8 mouse cellular contexts compared by ENCODE assay signal in the genomic region with DNA sequence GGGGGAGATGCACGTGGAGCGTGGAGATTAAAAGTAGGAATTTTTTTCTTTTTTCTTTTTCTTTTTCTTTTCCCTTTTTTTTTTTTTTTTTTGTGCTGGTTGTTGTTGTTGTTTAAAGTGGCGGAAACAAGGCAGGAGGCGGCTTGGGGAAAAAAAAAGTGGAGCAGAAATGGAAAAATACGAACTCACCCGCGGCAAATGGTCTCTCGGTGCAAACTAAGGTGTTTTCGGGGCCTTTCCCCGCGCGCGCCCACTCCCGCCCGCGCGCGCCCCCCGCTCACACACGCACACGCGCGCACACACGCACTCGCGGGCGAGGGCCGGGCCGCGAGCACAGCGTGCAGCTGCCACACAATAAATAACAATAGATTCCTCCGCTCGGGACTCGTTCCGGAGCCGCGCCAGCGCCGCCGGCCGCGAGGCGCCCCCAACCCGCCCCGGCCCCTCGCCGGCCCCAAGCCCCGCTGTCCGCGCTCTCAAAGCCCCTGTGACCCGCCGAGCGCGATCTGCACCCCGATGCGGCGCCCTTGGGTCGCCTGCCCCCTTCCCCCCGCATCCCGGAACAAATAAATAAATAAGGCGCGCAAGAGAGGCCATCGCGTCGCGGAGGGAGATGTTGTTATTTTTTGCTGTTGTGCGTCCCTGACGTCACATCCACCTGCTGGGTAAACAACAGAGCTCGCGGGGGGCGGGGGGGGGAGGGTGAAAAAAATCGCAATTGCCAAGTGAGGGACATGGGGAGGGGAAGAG. TPM values are rescaled to one million over a fixed set of nuclear protein-coding genes. Genes with fewer than 3 reads are reported as not detected.
DNase-seq lines count a peak whose midpoint lies in the region; ATAC-seq and TF ChIP-seq lines count a peak whose summit lies in the region.

A gene (minus strand): TSS at position 363 of the 750 bp plus-strand sequence.

- no peaks in the 10 kb centered on the region; a peak in 1 of 4 replicates for H3K4me1 ChIP-seq in MEL (ENCODE audit: control insufficient read depth in 1 of 2, insufficient read depth in 2 of 2, low read length in 2 of 2)
- peaks cover 31% of the 10 kb centered on the region for H3K4me1 ChIP-seq in hindbrain, embryonic 10.5 days (replicated peaks)
- peaks cover 11% of the 10 kb centered on the region for H3K4me1 ChIP-seq in lung, embryonic 16.5 days (replicated peaks; ENCODE audit: control insufficient read depth, insufficient read depth, low read length)
- H3K4me1 ChIP-seq in thymus, adult 2 months (replicated peaks; ENCODE audit: control insufficient read depth, insufficient read depth, low read length): peaks cover 3% of the 10 kb centered on the region; the same call in 1 of the 2 replicates

- ATAC-seq in lung, embryonic 16.5 days (ENCODE audit: low read depth): peak; percentile 34; the same call in 1 of the 2 replicates

- H3K36me3 ChIP-seq in MEL (ENCODE audit: control insufficient read depth in 1 of 2, insufficient read depth in 2 of 2, low read length in 2 of 2): no peaks in the 10 kb centered on the region
- peaks cover 11% of the 10 kb centered on the region for H3K36me3 ChIP-seq in hindbrain, embryonic 10.5 days
- H3K36me3 ChIP-seq in lung, embryonic 16.5 days (ENCODE audit: control insufficient read depth, insufficient read depth, low read length): peaks cover 6% of the 10 kb centered on the region; the same call in 1 of the 2 replicates
- no peaks in the 10 kb centered on the region for H3K36me3 ChIP-seq in thymus, adult 2 months (ENCODE audit: control insufficient read depth, insufficient read depth, low read length)

- under 1% methylated on average over 72 of the region's 72 CpGs for WGBS in hindbrain, embryonic 10.5 days
- under 1% methylated on average over 71 of the region's 72 CpGs for WGBS in lung, embryonic 16.5 days
- 1% methylated on average over 72 of the region's 72 CpGs for WGBS in thymus, adult 2 months

- peak in 1 of 2 experiments; percentile 45; a peak in 2 of 4 replicates for TF ChIP-seq POLR2A in MEL (IDR thresholded peaks at IDR 0.05; ENCODE audit: control insufficient read depth in 1 of 2, insufficient read depth in 1 of 2, low read depth in 1 of 2, low read length in 2 of 2, poor library complexity in 1 of 2)
- TF ChIP-seq POLR2A in thymus, adult 2 months (IDR thresholded peaks at IDR 0.05; ENCODE audit: control insufficient read depth, extremely low read depth, insufficient read depth, low read length, poor library complexity): peak; percentile 66; the same call in 1 of the 2 replicates

- peak within 1 kb of the TSS; percentile 95 for H3K27ac ChIP-seq in MEL (ENCODE audit: control insufficient read depth, low read depth, low read length)
- peak within 1 kb of the TSS; percentile 99 for H3K27ac ChIP-seq in hindbrain, embryonic 10.5 days
- H3K27ac ChIP-seq in lung, embryonic 16.5 days (ENCODE audit: low read length): peak within 1 kb of the TSS; percentile 99
- H3K27ac ChIP-seq in thymus, adult 2 months (ENCODE audit: control insufficient read depth, insufficient read depth, low read length): peak within 1 kb of the TSS; percentile 99

- no peaks in the 10 kb centered on the region for H3K27me3 ChIP-seq in MEL (ENCODE audit: control insufficient read depth in 1 of 2, insufficient read depth in 2 of 2, low read length in 2 of 2)
- no peaks in the 10 kb centered on the region for H3K27me3 ChIP-seq in hindbrain, embryonic 10.5 days (ENCODE audit: insufficient read depth, poor library complexity, severe bottlenecking)
- H3K27me3 ChIP-seq in lung, embryonic 16.5 days (ENCODE audit: control insufficient read depth, insufficient read depth, low read depth, low read length): no peaks in the 10 kb centered on the region
- no peaks in the 10 kb centered on the region for H3K27me3 ChIP-seq in thymus, adult 2 months (ENCODE audit: control insufficient read depth, insufficient read depth, low read length)

- H3K9ac ChIP-seq in MEL (ENCODE audit: control insufficient read depth, low read depth, low read length, poor library complexity, severe bottlenecking): peak within 1 kb of the TSS; percentile 96
- H3K9ac ChIP-seq in lung, embryonic 16.5 days (ENCODE audit: low read length): peak within 1 kb of the TSS; percentile 77

- peak within 1 kb of the TSS; percentile 99 to 100 for H3K4me3 ChIP-seq in MEL (ENCODE audit: control insufficient read depth in 1 of 2, insufficient read depth in 1 of 2, low read depth in 2 of 2, low read length in 2 of 2)
- H3K4me3 ChIP-seq in hindbrain, embryonic 10.5 days: peak within 1 kb of the TSS; percentile 70
- peak within 1 kb of the TSS; percentile 87 for H3K4me3 ChIP-seq in lung, embryonic 16.5 days (ENCODE audit: low read length)
- peak within 1 kb of the TSS; percentile 80 for H3K4me3 ChIP-seq in thymus, adult 2 months (ENCODE audit: control insufficient read depth, insufficient read depth, low read length)

- 0 out of 4 replicates have a peak, but pooled peaks of 1 of the 2 experiments have one; percentile 29 for TF ChIP-seq EP300 in MEL (IDR thresholded peaks at IDR 0.05; ENCODE audit: low read depth in 1 of 2, low read length in 2 of 2)

- no peak for TF ChIP-seq CTCF in MEL (IDR thresholded peaks at IDR 0.05 in 2 of 3, conservative IDR thresholded peaks at IDR 0.05 in 1 of 3; ENCODE audit: control insufficient read depth in 1 of 3, insufficient read depth in 1 of 3, low read depth in 2 of 3, low read length in 3 of 3, poor library complexity in 1 of 3, severe bottlenecking in 1 of 3)
- TF ChIP-seq CTCF in thymus, adult 2 months (IDR thresholded peaks at IDR 0.05; ENCODE audit: borderline replicate concordance, control insufficient read depth, extremely low read depth, insufficient read depth, low read length, poor library complexity): no peak

- no peak for TF ChIP-seq RAD21 in MEL (IDR thresholded peaks at IDR 0.05; ENCODE audit: low read depth, low read length)

- peaks cover 12% of the 10 kb centered on the region; the same call in 1 of the 2 replicates for H3K79me2 ChIP-seq in MEL (ENCODE audit: control insufficient read depth, insufficient read depth, low read length, poor library complexity)

- peak; percentile 92 for DNase-seq in MEL (ENCODE audit: low read depth, low spot score)
- DNase-seq in cerebellum, adult 8-10 months: peak; percentile 81
- peak; percentile 28 to 74 for DNase-seq in frontal cortex, adult 2 months (ENCODE audit: extremely low spot score in 1 of 2, low spot score in 1 of 2)
- DNase-seq in hindbrain, embryonic 10.5 days (ENCODE audit: low spot score): peak; percentile 87
- peak; percentile 78 for DNase-seq in layer of hippocampus, adult 9-10 months (ENCODE audit: low spot score)
- DNase-seq in ovary, adult 18-20 months (ENCODE audit: low spot score): peak; percentile 53
- DNase-seq in thymus, adult 2 months: peak; percentile 72

- H3K9me3 ChIP-seq in MEL (replicated peaks; ENCODE audit: insufficient read depth, low read length): no peaks in the 10 kb centered on the region
- H3K9me3 ChIP-seq in hindbrain, embryonic 10.5 days: peaks cover 7% of the 10 kb centered on the region
- peaks cover 5% of the 10 kb centered on the region for H3K9me3 ChIP-seq in lung, embryonic 16.5 days (ENCODE audit: control insufficient read depth, low read length)

- H3K4me2 ChIP-seq in lung, embryonic 16.5 days (ENCODE audit: low read depth, low read length): peak within 1 kb of the TSS; percentile 86

TF ChIP-seq in MEL, 35 proteins besides CTCF, POLR2A, EP300 and RAD21 (continues in another document):
- TF ChIP-seq ELF1 (IDR thresholded peaks at IDR 0.05; ENCODE audit: low read depth, low read length): 0 out of 2 replicates have a peak, but pooled peaks have one; percentile 41
- no peak for TF ChIP-seq CHD1 (IDR thresholded peaks at IDR 0.05; ENCODE audit: low read depth, low read length)
- no peak for TF ChIP-seq GATA1 (IDR thresholded peaks at IDR 0.05; ENCODE audit: low read depth, low read length)
- no peak for TF ChIP-seq GABPA (IDR thresholded peaks at IDR 0.05; ENCODE audit: low read depth, low read length)
- TF ChIP-seq MYB (IDR thresholded peaks at IDR 0.05; ENCODE audit: low read depth, low read length): no peak; the same call in 1 of the 2 replicates
- no peak; the same call in 1 of the 2 replicates for TF ChIP-seq SMC3 (IDR thresholded peaks at IDR 0.05; ENCODE audit: low read depth, low read length)
- peak; percentile 76 for TF ChIP-seq ZNF384 (IDR thresholded peaks at IDR 0.05; ENCODE audit: low read depth, low read length)
- TF ChIP-seq E2F4 (IDR thresholded peaks at IDR 0.05; ENCODE audit: borderline replicate concordance, low read depth, low read length): no peak
- TF ChIP-seq ETS1 (IDR thresholded peaks at IDR 0.05; ENCODE audit: low read depth, low read length): peak; percentile 63; the same call in 1 of the 2 replicates
- peak; percentile 41; the same call in 1 of the 2 replicates for TF ChIP-seq MEF2A (IDR thresholded peaks at IDR 0.05; ENCODE audit: extremely low read depth, insufficient replicate concordance, low read depth, low read length, poor library complexity, severe bottlenecking)
- TF ChIP-seq NRF1 (IDR thresholded peaks at IDR 0.05; ENCODE audit: insufficient read depth, low read depth, low read length, poor library complexity, severe bottlenecking): no peak
- TF ChIP-seq TBP (IDR thresholded peaks at IDR 0.05; ENCODE audit: low read depth, low read length): 0 out of 2 replicates have a peak, but pooled peaks have one; percentile 49
- no peak for TF ChIP-seq TAL1 (IDR thresholded peaks at IDR 0.05; ENCODE audit: low read length)
- 0 out of 2 replicates have a peak, but pooled peaks have one; percentile 41 for TF ChIP-seq MYC (IDR thresholded peaks at IDR 0.05; ENCODE audit: low read depth, low read length)
- peak; percentile 29; the same call in 1 of the 2 replicates for TF ChIP-seq NELFE (IDR thresholded peaks at IDR 0.05; ENCODE audit: low read depth, low read length)
- TF ChIP-seq ZKSCAN1 (IDR thresholded peaks at IDR 0.05; ENCODE audit: low read depth, low read length): 0 out of 2 replicates have a peak, but pooled peaks have one; percentile 22
- no peak for TF ChIP-seq ZMIZ1 (IDR thresholded peaks at IDR 0.05; ENCODE audit: low read depth, low read length)
- no peak for TF ChIP-seq ZC3H11A (IDR thresholded peaks at IDR 0.05; ENCODE audit: low read depth, low read length)
- TF ChIP-seq POLR2AphosphoS2 (IDR thresholded peaks at IDR 0.05; ENCODE audit: low read length): no peak
- TF ChIP-seq MAZ (IDR thresholded peaks at IDR 0.05; ENCODE audit: low read depth, low read length): peak; percentile 91; the same call in 1 of the 2 replicates

RNA-seq across cellular contexts. Expression of the gene that starts here (rescaled TPM):
- 16.1 and 20.8 TPM in 2 replicates for total RNA-seq in MEL (2012; rRNA removed)
- polyA plus RNA-seq in MEL (2012; ENCODE audit: insufficient read depth in 1 of 2, insufficient read length in 2 of 2, low read depth in 1 of 2, low replicate concordance in 2 of 2, missing spikeins in 1 of 2): 10 to 100 TPM in 1 of 2 experiments, not detected in 1; 42.0 TPM
- polyA plus RNA-seq in frontal cortex, adult 2 months (2012; rRNA removed): 49.5 and 53.6 TPM in 2 replicates
- polyA plus RNA-seq in hindbrain, embryonic 10.5 days (2016; fragmentation: Nextera tagmentation; extraction: Ambion mirVana): 64.3 and 67.1 TPM in 2 replicates
- 104 and 116 TPM in 2 replicates for polyA plus RNA-seq in lung, embryonic 16.5 days (2015; fragmentation: Nextera tagmentation; extraction: Ambion mirVana)
- polyA plus RNA-seq in thymus, adult 2 months (2012; rRNA removed): 129 and 172 TPM in 2 replicates

Comparison
In these comparisons a context has a peak if more than half of its experiments do, and no peak if none do; other contexts are left out.
1. Peak in every context shown above with its lines: DNase-seq, ATAC-seq, H3K4me3 ChIP-seq and H3K27ac ChIP-seq.